Mouse (Mus musculus): Measurements from ENCODE around the gene Magohb. TPM values are rescaled to one million over a fixed set of nuclear protein-coding genes. Genes with fewer than 3 reads are reported as not detected.

Gene Magohb
- polyA plus RNA-seq (2014; fragmentation: Nextera tagmentation; extraction: Ambion mirVana) = 57.0 and 68.2 TPM in 2 replicates

DNA sequence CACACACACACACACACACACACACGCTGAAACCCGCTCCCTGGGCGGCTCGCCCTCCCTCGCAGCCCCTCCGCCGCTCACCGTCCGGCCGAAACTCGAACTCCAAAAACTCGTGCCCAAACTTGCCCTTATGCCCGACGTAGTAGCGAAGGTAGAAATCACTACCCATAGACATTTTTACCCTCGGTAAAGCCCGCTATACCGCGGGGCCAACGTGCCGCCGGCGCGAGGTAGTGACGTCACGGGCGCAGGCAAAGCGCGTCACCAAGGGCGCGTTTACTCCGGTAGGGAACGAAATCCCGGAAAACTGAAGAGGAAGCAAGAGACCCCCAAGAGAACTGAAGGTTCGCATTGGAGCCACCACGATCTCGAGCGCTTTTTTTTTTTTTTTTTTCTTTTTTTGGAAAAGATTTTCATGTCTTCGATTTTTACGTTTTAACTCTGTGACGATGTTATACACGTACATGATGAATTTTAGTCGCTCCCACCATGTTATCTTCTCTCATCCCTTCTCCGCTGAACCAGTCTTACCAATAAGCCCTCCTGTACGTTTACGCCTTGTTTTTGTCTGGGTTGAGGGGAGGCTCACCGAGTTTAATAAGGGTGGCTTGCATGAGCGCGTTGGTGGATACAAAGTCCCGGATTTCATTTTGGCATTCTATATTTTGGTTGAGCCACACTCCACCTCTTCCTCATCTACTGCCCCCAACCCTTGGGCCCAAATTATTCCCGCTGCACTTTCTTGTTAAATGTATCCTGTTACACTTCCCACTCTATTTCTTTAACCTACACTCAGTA, at the start of gene Magohb:
Magohb (minus strand) TSS at position 254 of the 798 bp plus-strand sequence.
- no peaks in the 10 kb centered on the region for H3K9me3 ChIP-seq (ENCODE audit: low read depth, low read length)
- under 1% methylated on average over 51 of the region's 51 CpGs for WGBS
- H3K4me2 ChIP-seq = peak within 1 kb of the TSS; percentile 61
- H3K27me3 ChIP-seq (ENCODE audit: insufficient read depth, low read length) = no peaks in the 10 kb centered on the region
- peaks cover 2% of the 10 kb centered on the region; the same call in 1 of the 2 replicates for H3K36me3 ChIP-seq (ENCODE audit: insufficient read depth)
- DNase-seq (peak; percentile 94), ATAC-seq (ENCODE audit: insufficient read depth) (peak; percentile 89)
- 0 out of 2 replicates have a peak, but pooled peaks cover 3% of the 10 kb centered on the region for H3K4me1 ChIP-seq (ENCODE audit: insufficient read depth)
- H3K4me3 ChIP-seq (ENCODE audit: low read depth, low read length) = peak within 1 kb of the TSS; percentile 60
- peak within 1 kb of the TSS; percentile 44; the same call in 1 of the 2 replicates for H3K27ac ChIP-seq (ENCODE audit: low read depth)
- TF ChIP-seq CTCF (IDR thresholded peaks at IDR 0.05; ENCODE audit: low read depth) = no peak
- peak within 1 kb of the TSS; percentile 69 for H3K9ac ChIP-seq

DNA sequence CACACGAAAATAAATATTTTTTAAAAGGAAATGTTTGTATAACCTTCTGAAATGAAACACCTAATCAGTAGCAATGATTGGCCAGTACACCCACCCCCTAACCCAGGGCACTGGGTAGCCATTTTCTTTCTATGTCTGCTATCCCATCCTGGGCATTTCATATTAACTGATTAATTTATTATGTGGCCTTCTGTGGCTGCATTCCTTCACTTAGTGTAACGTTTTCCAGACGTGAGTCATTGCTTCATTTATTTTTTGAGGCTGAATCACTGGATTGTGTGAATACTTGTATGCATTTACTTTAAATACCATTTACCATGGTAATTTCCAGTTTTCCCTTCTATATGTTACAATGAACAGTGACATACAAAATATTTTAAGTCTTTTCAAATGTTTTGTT, 47.0 kb upstream of the Magohb start:
- no peak overlapping the region for H3K9ac ChIP-seq
- H3K9me3 ChIP-seq (ENCODE audit: low read depth, low read length) = no peaks in the 10 kb centered on the region
- H3K4me3 ChIP-seq (ENCODE audit: low read depth, low read length) = no peak overlapping the region
- no peaks in the 10 kb centered on the region for H3K4me1 ChIP-seq (ENCODE audit: insufficient read depth)
- no peaks in the 10 kb centered on the region for H3K27me3 ChIP-seq (ENCODE audit: insufficient read depth, low read length)
- no peak for TF ChIP-seq CTCF (IDR thresholded peaks at IDR 0.05; ENCODE audit: low read depth)
- no peak for ATAC-seq (ENCODE audit: insufficient read depth)
- WGBS = 50% methylated on average over 3 of the region's 3 CpGs
- H3K36me3 ChIP-seq (ENCODE audit: insufficient read depth) = no peaks in the 10 kb centered on the region
- H3K4me2 ChIP-seq = no peak overlapping the region
- no peak for DNase-seq
- no peak overlapping the region for H3K27ac ChIP-seq (ENCODE audit: low read depth)

GRCm38 (mm10) chr6:131339309-131339708, 46.3 kb upstream of the Magohb start:
- no peaks in the 10 kb centered on the region for H3K4me1 ChIP-seq (ENCODE audit: insufficient read depth)
- H3K4me2 ChIP-seq = no peak overlapping the region
- H3K4me3 ChIP-seq (ENCODE audit: low read depth, low read length) = no peak overlapping the region
- DNase-seq (no peak), ATAC-seq (ENCODE audit: insufficient read depth) (no peak)
- H3K27ac ChIP-seq (ENCODE audit: low read depth) = no peak overlapping the region
- no peaks in the 10 kb centered on the region for H3K9me3 ChIP-seq (ENCODE audit: low read depth, low read length)
- H3K9ac ChIP-seq = no peak overlapping the region
- no peaks in the 10 kb centered on the region for H3K27me3 ChIP-seq (ENCODE audit: insufficient read depth, low read length)
- no peaks in the 10 kb centered on the region for H3K36me3 ChIP-seq (ENCODE audit: insufficient read depth)
- 83% methylated on average over 3 of the region's 3 CpGs for WGBS
- TF ChIP-seq CTCF (IDR thresholded peaks at IDR 0.05; ENCODE audit: low read depth) = no peak

DNA sequence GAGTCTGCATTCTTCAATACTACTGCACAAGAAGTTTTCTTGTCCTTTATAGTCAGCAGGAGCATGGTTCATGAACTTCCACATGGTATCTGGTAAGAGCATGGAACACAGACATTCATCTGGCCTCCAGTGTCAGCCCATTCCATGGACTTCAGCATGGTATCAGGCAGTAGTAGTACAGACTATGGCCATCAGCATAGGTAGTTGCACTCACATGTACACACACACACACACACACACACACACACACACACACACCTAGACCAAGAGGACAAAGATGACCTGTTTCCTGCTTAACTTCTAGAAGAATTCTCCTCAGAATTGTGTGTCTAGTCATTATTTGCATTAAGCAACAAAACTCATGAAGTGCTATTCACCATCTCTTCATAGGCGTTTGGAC, 45.7 kb upstream of the Magohb start:
- H3K27ac ChIP-seq (ENCODE audit: low read depth) = no peak overlapping the region
- H3K9me3 ChIP-seq (ENCODE audit: low read depth, low read length) = no peaks in the 10 kb centered on the region
- no peak for TF ChIP-seq CTCF (IDR thresholded peaks at IDR 0.05; ENCODE audit: low read depth)
- ATAC-seq (ENCODE audit: insufficient read depth) (no peak), DNase-seq (no peak)
- H3K9ac ChIP-seq = no peak overlapping the region
- H3K4me1 ChIP-seq (ENCODE audit: insufficient read depth) = no peaks in the 10 kb centered on the region
- WGBS = 54% methylated on average over 1 of the region's 1 CpGs
- H3K27me3 ChIP-seq (ENCODE audit: insufficient read depth, low read length) = no peaks in the 10 kb centered on the region
- H3K4me3 ChIP-seq (ENCODE audit: low read depth, low read length) = no peak overlapping the region
- no peak overlapping the region for H3K4me2 ChIP-seq
- no peaks in the 10 kb centered on the region for H3K36me3 ChIP-seq (ENCODE audit: insufficient read depth)

DNA sequence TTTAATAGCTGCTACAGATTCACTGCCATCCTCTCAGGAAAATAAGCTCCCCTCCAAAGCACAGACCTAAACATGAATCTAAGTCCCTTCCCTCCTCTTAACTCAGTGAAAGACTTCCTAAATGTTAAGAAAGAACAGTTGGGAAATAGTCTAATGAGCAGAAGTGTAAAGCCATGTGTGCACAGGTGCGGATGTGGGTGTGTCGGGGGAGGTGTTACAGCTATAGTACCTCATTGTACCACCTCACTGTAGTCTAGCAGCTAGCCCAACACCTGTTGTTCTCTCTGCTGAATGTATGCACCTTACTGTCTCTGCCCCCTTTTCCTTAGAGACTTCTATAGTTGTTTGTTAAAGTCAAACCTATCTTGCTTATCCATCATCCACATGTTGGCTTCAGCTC, 34.0 kb upstream of the Magohb start:
- no peak for ATAC-seq (ENCODE audit: insufficient read depth)

GRCm38 (mm10) chr6:131321854-131322639, 29.0 kb upstream of the Magohb start:
- Histone ChIP-seq H3K9ac (no peak overlapping the region), H3K4me3 (ENCODE audit: low read depth, low read length) (no peak overlapping the region), H3K36me3 (ENCODE audit: insufficient read depth) (no peaks in the 10 kb centered on the region), H3K27ac (ENCODE audit: low read depth) (no peak overlapping the region), H3K4me1 (ENCODE audit: insufficient read depth) (no peaks in the 10 kb centered on the region), H3K4me2 (no peak overlapping the region), H3K27me3 (ENCODE audit: insufficient read depth, low read length) (no peaks in the 10 kb centered on the region), H3K9me3 (ENCODE audit: low read depth, low read length) (no peaks in the 10 kb centered on the region)
- ATAC-seq (ENCODE audit: insufficient read depth) (no peak), DNase-seq (no peak)
- no peak for TF ChIP-seq CTCF (IDR thresholded peaks at IDR 0.05; ENCODE audit: low read depth)
- 56% methylated on average over 3 of the region's 3 CpGs for whole genome bisulfite sequencing

More for the DNA sequence above, 34.0 kb upstream of the Magohb start:
- no peak overlapping the region for H3K27ac ChIP-seq (ENCODE audit: low read depth)
- no peak overlapping the region for H3K9ac ChIP-seq
- DNase-seq = no peak
- no peak overlapping the region for H3K4me3 ChIP-seq (ENCODE audit: low read depth, low read length)
- H3K27me3 ChIP-seq (ENCODE audit: insufficient read depth, low read length) = no peaks in the 10 kb centered on the region
- no peak overlapping the region for H3K4me2 ChIP-seq
- H3K4me1 ChIP-seq (ENCODE audit: insufficient read depth) = no peaks in the 10 kb centered on the region
- 69% methylated on average over 2 of the region's 2 CpGs for whole genome bisulfite sequencing
- H3K36me3 ChIP-seq (ENCODE audit: insufficient read depth) = no peaks in the 10 kb centered on the region
- TF ChIP-seq CTCF (IDR thresholded peaks at IDR 0.05; ENCODE audit: low read depth) = no peak
- no peaks in the 10 kb centered on the region for H3K9me3 ChIP-seq (ENCODE audit: low read depth, low read length)
